Comparison of ENCODE assay signal across 16 mouse cellular contexts in genomic region chr11:53904534-53904925, GRCm38 (mm10). TPM values are rescaled to one million over a fixed set of nuclear protein-coding genes. Genes with fewer than 3 reads are reported as not detected.
DNase-seq lines count a peak whose midpoint lies in the region; ATAC-seq and TF ChIP-seq lines count a peak whose summit lies in the region.
"Had no signal": no experiment of that assay in that cellular context is flagged by ENCODE, and none has a peak within 500 bp of the region (broad histone marks: within the 10 kb centered on the region; RNA-seq: fewer than 3 reads in every experiment).

No protein-coding gene starts in this region.

- ATAC-seq in kidney, embryonic 14.5 days (ENCODE audit: low FRiP score, low TSS enrichment), result peak; percentile 35; the same call in 1 of the 2 replicates
- ATAC-seq in lung, embryonic 14.5 days (ENCODE audit: insufficient read depth), result no peak
- peak; percentile 55 for ATAC-seq in intestine, embryonic 15.5 days
- ATAC-seq: Patski had no signal

- no peak for TF ChIP-seq CTCF in lung, embryonic 14.5 days (IDR thresholded peaks at IDR 0.05; ENCODE audit: low read depth)
- TF ChIP-seq CTCF in small intestine, adult 2 months (IDR thresholded peaks at IDR 0.05; ENCODE audit: extremely low read depth, insufficient read length, insufficient replicate concordance, low read depth, low read length), result no peak

- DNase-seq in kidney, adult 9 months, result no peak
- DNase-seq in lung, embryonic 14.5 days, result no peak
- no peak for DNase-seq in lung, postnatal 4 days
- no peak for DNase-seq in T-cell, adult 2 months (ENCODE audit: low spot score)
- DNase-seq in embryo, embryonic 10 days (ENCODE audit: low spot score), result no peak
- DNase-seq: cerebellum, postnatal 10 days; gastrocnemius, postnatal 25 days; midbrain, embryonic 14.5 days; right cerebral cortex, postnatal 4 days had no signal

- H3K9me3 ChIP-seq in kidney, embryonic 14.5 days (ENCODE audit: control insufficient read depth, low read length), result no peaks in the 10 kb centered on the region
- H3K9me3 ChIP-seq in lung, embryonic 14.5 days (ENCODE audit: low read depth, low read length), result no peaks in the 10 kb centered on the region
- H3K9me3 ChIP-seq in intestine, embryonic 15.5 days, result no peaks in the 10 kb centered on the region
- H3K9me3 ChIP-seq: forebrain, embryonic 12.5 days; hindbrain, embryonic 15.5 days had no signal

- H3K4me2 ChIP-seq in kidney, embryonic 14.5 days (replicated peaks; ENCODE audit: low read depth, low read length), result no peak overlapping the region
- peak overlapping the region; percentile 5; the same call in 1 of the 2 replicates for H3K4me2 ChIP-seq in lung, embryonic 14.5 days
- peak overlapping the region; percentile 1; the same call in 1 of the 2 replicates for H3K4me2 ChIP-seq in intestine, embryonic 15.5 days (replicated peaks)
- H3K4me2 ChIP-seq: forebrain, embryonic 12.5 days; heart, embryonic 11.5 days; hindbrain, embryonic 15.5 days had no signal

- H3K4me3 ChIP-seq in kidney, embryonic 14.5 days (ENCODE audit: low read length), result no peak overlapping the region
- H3K4me3 ChIP-seq in lung, embryonic 14.5 days (ENCODE audit: low read depth, low read length), result no peak overlapping the region
- no peak overlapping the region for H3K4me3 ChIP-seq in intestine, embryonic 15.5 days (replicated peaks)
- H3K4me3 ChIP-seq in small intestine, adult 2 months (ENCODE audit: low read depth, low read length), result no peak overlapping the region
- H3K4me3 ChIP-seq: forebrain, embryonic 12.5 days; hindbrain, embryonic 15.5 days had no signal

- no peaks in the 10 kb centered on the region for H3K36me3 ChIP-seq in kidney, embryonic 14.5 days (ENCODE audit: control insufficient read depth, insufficient read depth, low read length)
- H3K36me3 ChIP-seq in lung, embryonic 14.5 days (ENCODE audit: insufficient read depth), result no peaks in the 10 kb centered on the region
- no peaks in the 10 kb centered on the region for H3K36me3 ChIP-seq in intestine, embryonic 15.5 days
- H3K36me3 ChIP-seq in small intestine, adult 2 months (ENCODE audit: control insufficient read depth, insufficient read depth, low read length), result no peaks in the 10 kb centered on the region
- H3K36me3 ChIP-seq: forebrain, embryonic 12.5 days; hindbrain, embryonic 15.5 days had no signal

- H3K4me1 ChIP-seq in kidney, embryonic 14.5 days (ENCODE audit: control insufficient read depth, insufficient read depth, low read length), result peaks cover 15% of the 10 kb centered on the region
- peaks cover 3% of the 10 kb centered on the region for H3K4me1 ChIP-seq in lung, embryonic 14.5 days (ENCODE audit: insufficient read depth)
- peaks cover 8% of the 10 kb centered on the region for H3K4me1 ChIP-seq in intestine, embryonic 15.5 days (replicated peaks)
- peaks cover 35% of the 10 kb centered on the region for H3K4me1 ChIP-seq in small intestine, adult 2 months (ENCODE audit: control insufficient read depth, insufficient read depth, insufficient read length, low read length)
- H3K4me1 ChIP-seq: forebrain, embryonic 12.5 days; hindbrain, embryonic 15.5 days had no signal

- no peaks in the 10 kb centered on the region for H3K27me3 ChIP-seq in kidney, embryonic 14.5 days (ENCODE audit: control insufficient read depth, insufficient read depth, low read length)
- H3K27me3 ChIP-seq in lung, embryonic 14.5 days (ENCODE audit: insufficient read depth, low read length), result no peaks in the 10 kb centered on the region
- H3K27me3 ChIP-seq in intestine, embryonic 15.5 days (replicated peaks), result no peaks in the 10 kb centered on the region
- no peaks in the 10 kb centered on the region for H3K27me3 ChIP-seq in small intestine, adult 2 months (ENCODE audit: control insufficient read depth, insufficient read depth, low read length)
- H3K27me3 ChIP-seq: forebrain, embryonic 12.5 days; hindbrain, embryonic 15.5 days; Patski had no signal

- peak overlapping the region; percentile 47; the same call in 1 of the 2 replicates for H3K27ac ChIP-seq in kidney, embryonic 14.5 days (ENCODE audit: low read depth, low read length)
- no peak overlapping the region for H3K27ac ChIP-seq in lung, embryonic 14.5 days (ENCODE audit: low read depth)
- peak overlapping the region; percentile 28; the same call in 1 of the 2 replicates for H3K27ac ChIP-seq in intestine, embryonic 15.5 days
- peak overlapping the region; percentile 69 for H3K27ac ChIP-seq in small intestine, adult 2 months (ENCODE audit: insufficient read depth, low read depth, low read length)
- H3K27ac ChIP-seq: forebrain, embryonic 12.5 days; hindbrain, embryonic 15.5 days had no signal

- no peak overlapping the region for H3K9ac ChIP-seq in kidney, embryonic 14.5 days (ENCODE audit: low read depth, low read length)
- no peak overlapping the region for H3K9ac ChIP-seq in lung, embryonic 14.5 days
- no peak overlapping the region for H3K9ac ChIP-seq in intestine, embryonic 15.5 days
- H3K9ac ChIP-seq: forebrain, embryonic 12.5 days; hindbrain, embryonic 15.5 days had no signal

- 57% methylated on average over 9 of the region's 9 CpGs for WGBS in kidney, embryonic 14.5 days
- 53% methylated on average over 9 of the region's 9 CpGs for WGBS in lung, embryonic 14.5 days
- WGBS in intestine, embryonic 15.5 days, result 45% methylated on average over 9 of the region's 9 CpGs
- WGBS in small intestine, adult 2 months, result 36% methylated on average over 9 of the region's 9 CpGs

- no peak for TF ChIP-seq POLR2A in small intestine, adult 2 months (IDR thresholded peaks at IDR 0.05; ENCODE audit: low read depth, low read length)

RNA-seq across cellular contexts. Expression of gene Slc22a5, which starts 13.1 kb away (rescaled TPM):
- polyA plus RNA-seq in kidney, embryonic 14.5 days (2014; fragmentation: Nextera tagmentation; extraction: Ambion mirVana), result 8.6 and 12.9 TPM in 2 replicates
- 7.6 and 8.9 TPM in 2 replicates for polyA plus RNA-seq in lung, embryonic 14.5 days (2014; fragmentation: Nextera tagmentation; extraction: Ambion mirVana)
- 10.5 and 10.9 TPM in 2 replicates for polyA plus RNA-seq in intestine, embryonic 15.5 days (2015; fragmentation: Nextera tagmentation; extraction: Ambion mirVana)
- polyA plus RNA-seq in small intestine, adult 2 months (2012; rRNA removed), result 22.1 and 44.2 TPM in 2 replicates

RNA-seq across cellular contexts. Expression of gene Gm12216, which starts 45.5 kb away (rescaled TPM):
- 1.1 TPM in 2 replicates for polyA plus RNA-seq in kidney, embryonic 14.5 days (2014; fragmentation: Nextera tagmentation; extraction: Ambion mirVana)
- 1.0 and 2.2 TPM in 2 replicates for polyA plus RNA-seq in lung, embryonic 14.5 days (2014; fragmentation: Nextera tagmentation; extraction: Ambion mirVana)
- 1.2 and 1.7 TPM in 2 replicates for polyA plus RNA-seq in intestine, embryonic 15.5 days (2015; fragmentation: Nextera tagmentation; extraction: Ambion mirVana)
- polyA plus RNA-seq in small intestine, adult 2 months (2012; rRNA removed), result 5.8 and 12.4 TPM in 2 replicates
- polyA plus RNA-seq: forebrain, embryonic 12.5 days; heart, embryonic 11.5 days had no signal
